Mouse (Mus musculus) liver, embryonic 15.5 days (tissue): ENCODE measurements around the gene Pdxdc1. TPM values are rescaled to one million over a fixed set of nuclear protein-coding genes. Genes with fewer than 3 reads are reported as not detected.
"Not testable (repeated sequence)": the region's sequence is repeated elsewhere in the genome, so short reads cannot be mapped to it uniquely, and the experiment has no call there.

ENCODE experiments used
- ATAC-seq: fragments of 200-750 bp; cut with Nextera tagmentation; 2 replicates; pipeline ENCODE4 v1.8.0; 2017; ENCODE audit warnings: moderate number of reproducible peaks, mild to moderate bottlenecking, moderate library complexity; ENCODE audit not compliant: insufficient read depth
- H3K27ac ChIP-seq: fragments of 300-500 bp; sonication (generic); replicated peaks from 2 replicates; pipeline ENCODE4 v1.5.1; 2015; ENCODE audit warnings: mild to moderate bottlenecking, inconsistent platforms
- H3K27me3 ChIP-seq: fragments of 300-500 bp; sonication (generic); 2 replicates; pipeline ENCODE4 v1.6.1; 2015; ENCODE audit warnings: mild to moderate bottlenecking, inconsistent platforms
- H3K36me3 ChIP-seq: fragments of 300-500 bp; sonication (generic); replicated peaks from 2 replicates; pipeline ENCODE4 v1.6.1; 2015; ENCODE audit warnings: moderate library complexity, mild to moderate bottlenecking, inconsistent platforms
- H3K4me1 ChIP-seq: fragments of 300-500 bp; sonication (generic); replicated peaks from 2 replicates; pipeline ENCODE4 v1.6.1; 2015; ENCODE audit warnings: inconsistent platforms
- H3K4me2 ChIP-seq: fragments of 300-500 bp; sonication (generic); 2 replicates; pipeline ENCODE4 v1.6.1; 2015; ENCODE audit warnings: moderate library complexity, mild to moderate bottlenecking, inconsistent platforms
- H3K4me3 ChIP-seq: fragments of 300-500 bp; sonication (generic); replicated peaks from 2 replicates; pipeline ENCODE4 v1.5.1; 2015; ENCODE audit warnings: mild to moderate bottlenecking, inconsistent platforms
- H3K9ac ChIP-seq: fragments of 300-500 bp; sonication (generic); 2 replicates; pipeline ENCODE4 v1.6.1; 2015; ENCODE audit warnings: moderate library complexity, mild to moderate bottlenecking, inconsistent platforms
- H3K9me3 ChIP-seq: fragments of 300-500 bp; sonication (generic); replicated peaks from 2 replicates; pipeline ENCODE4 v1.6.1; 2016; ENCODE audit warnings: inconsistent platforms
- WGBS: fragments of 180-500 bp; shearing (Covaris S2); methylation state at CpG from one replicate; pipeline ENCODE4 v1.1.7; 2015; ENCODE audit warnings: mixed read lengths; ENCODE audit not compliant: insufficient replicate concordance; 5-methylcytosine and 5-hydroxymethylcytosine counted together
- polyA plus RNA-seq: library from polyadenylated mRNA; unstranded; fragments of >200 nt; fragmentation: Nextera tagmentation; extraction: Ambion mirVana; gene quantifications from 2 replicates; pipeline ENCODE4 v1.2.1, GENCODE M21; 2015

Pdxdc1 gene
- polyA plus RNA-seq, 1 experiment from 2014 or later, result 23.8 TPM

GRCm38 (mm10) chr16:13883094-13883774, 19.7 kb downstream of the Pdxdc1 start:
- Histone ChIP-seq H3K27ac (no peak overlapping the region), H3K27me3 (no peaks in the 10 kb centered on the region)

GRCm38 (mm10) chr16:13875483-13875882, 27.4 kb downstream of the Pdxdc1 start:
- Histone ChIP-seq H3K4me1 (no peaks in the 10 kb centered on the region), H3K9ac (no peak overlapping the region), H3K27ac (no peak overlapping the region), H3K27me3 (no peaks in the 10 kb centered on the region), H3K9me3 (no peaks in the 10 kb centered on the region), H3K4me2 (no peak overlapping the region), H3K36me3 (peaks cover 47% of the 10 kb centered on the region), H3K4me3 (no peak overlapping the region)
- WGBS, result 83% methylated on average over 4 of the region's 4 CpGs
- ATAC-seq, result no peak

More at GRCm38 (mm10) chr16:13883094-13883774, 19.7 kb downstream of the Pdxdc1 start:
- Histone ChIP-seq H3K4me2 (no peak overlapping the region), H3K9ac (no peak overlapping the region), H3K4me3 (no peak overlapping the region), H3K36me3 (0 out of 2 replicates have a peak, but pooled peaks cover 10% of the 10 kb centered on the region), H3K9me3 (no peaks in the 10 kb centered on the region), H3K4me1 (no peaks in the 10 kb centered on the region)
- 52% methylated on average over 3 of the region's 3 CpGs for WGBS
- ATAC-seq, result no peak

DNA sequence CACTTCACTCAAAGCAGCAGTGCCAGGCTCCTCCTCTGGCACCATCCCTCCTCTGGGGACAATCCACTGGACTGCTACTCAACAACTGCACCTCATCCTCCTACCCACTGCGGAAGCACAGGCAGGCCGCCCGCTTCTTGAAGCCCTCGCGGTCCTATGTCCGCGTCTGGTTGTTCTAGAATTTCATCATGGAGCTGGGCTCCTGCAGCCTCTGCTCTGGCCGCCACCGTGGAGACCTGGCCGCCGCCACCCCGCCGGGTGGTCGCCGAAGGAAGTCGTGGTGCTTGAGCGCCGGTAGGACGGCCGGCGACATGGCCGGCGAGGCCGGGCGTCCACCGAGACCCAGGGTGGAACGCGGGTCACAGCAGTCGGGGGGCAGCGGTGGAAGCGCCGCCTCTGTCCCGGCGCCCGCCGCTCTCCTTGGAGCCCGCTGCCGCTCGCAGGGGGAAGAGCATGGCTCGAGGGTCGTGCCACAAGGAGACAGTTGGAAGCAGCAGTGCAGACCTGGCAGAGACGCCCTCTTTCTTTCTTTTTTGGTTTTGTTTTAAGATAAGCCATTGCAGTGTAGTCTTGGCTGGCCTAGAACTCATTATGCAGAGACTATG, 34.9 kb downstream of the Pdxdc1 start:
- H3K9ac ChIP-seq, result no peak overlapping the region
- H3K9me3 ChIP-seq, result no peaks in the 10 kb centered on the region
- H3K27ac ChIP-seq, result no peak overlapping the region
- H3K4me2 ChIP-seq, result peak overlapping the region; percentile 58
- 0 out of 2 replicates have a peak, but pooled peaks have one; percentile 12 for ATAC-seq
- H3K4me1 ChIP-seq, result peaks cover 6% of the 10 kb centered on the region; the same call in 1 of the 2 replicates
- no peak overlapping the region; the same call in 1 of the 2 replicates for H3K4me3 ChIP-seq
- peaks cover 33% of the 10 kb centered on the region for H3K36me3 ChIP-seq
- no peaks in the 10 kb centered on the region for H3K27me3 ChIP-seq
- WGBS, result 41% methylated on average over 42 of the region's 42 CpGs

- not testable (repeated sequence) for H3K27ac ChIP-seq, H3K27me3 ChIP-seq, H3K9me3 ChIP-seq, H3K4me3 ChIP-seq, ATAC-seq, H3K9ac ChIP-seq, H3K4me1 ChIP-seq
- 41% methylated on average over 5 of the region's 5 CpGs for WGBS
- Histone ChIP-seq H3K4me2 (peak overlapping the region; percentile 58; the same call in 1 of the 2 replicates), H3K36me3 (peaks cover 33% of the 10 kb centered on the region)
Measured at GRCm38 (mm10) chr16:13867406-13867805, 35.5 kb downstream of the Pdxdc1 start.

DNA sequence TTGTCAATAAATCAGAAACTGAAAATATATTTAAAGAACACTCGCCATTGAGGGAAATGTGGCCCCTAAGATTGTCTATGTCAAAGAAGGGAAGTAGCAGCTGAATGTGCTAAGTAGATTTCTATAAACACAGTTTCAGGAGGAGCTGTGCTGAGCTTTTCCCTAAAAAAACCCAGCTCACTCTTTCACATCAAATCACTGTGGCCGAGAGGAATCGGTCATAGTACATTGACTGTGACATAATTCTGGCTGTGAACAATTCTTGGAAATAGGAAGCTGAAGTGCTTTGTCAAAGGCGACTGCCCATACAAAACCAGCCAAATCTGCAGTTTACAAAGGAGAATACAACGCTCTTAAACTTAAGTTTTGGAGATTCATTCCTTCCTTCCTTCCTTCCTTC, 36.3 kb downstream of the Pdxdc1 start:
- no peak for ATAC-seq
- WGBS, result 49% methylated on average over 5 of the region's 5 CpGs
- H3K27ac ChIP-seq, result no peak overlapping the region

DNA sequence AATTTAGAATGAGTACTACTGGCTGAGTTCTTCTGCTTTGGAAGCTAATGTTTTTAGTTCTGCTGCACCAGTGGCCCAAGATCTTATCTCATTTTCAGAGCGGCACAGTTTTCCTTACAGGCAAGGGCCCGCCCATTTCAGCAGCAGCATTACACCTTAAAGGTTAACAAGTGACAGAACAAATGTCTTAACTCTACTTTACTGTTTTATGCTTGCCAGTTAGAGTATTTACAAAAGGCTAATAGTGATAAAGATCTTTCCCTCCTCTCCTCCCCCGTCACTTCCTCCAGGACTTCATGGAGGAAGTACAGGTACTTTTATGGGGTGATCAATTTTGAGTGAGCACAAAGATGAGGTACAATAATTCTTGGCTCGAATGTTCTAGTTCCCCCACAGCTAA, 36.9 kb downstream of the Pdxdc1 start:
- Histone ChIP-seq H3K36me3 (peaks cover 24% of the 10 kb centered on the region), H3K9ac (no peak overlapping the region), H3K27me3 (no peaks in the 10 kb centered on the region), H3K4me1 (peaks cover 6% of the 10 kb centered on the region; the same call in 1 of the 2 replicates), H3K9me3 (no peaks in the 10 kb centered on the region), H3K27ac (no peak overlapping the region), H3K4me3 (no peak overlapping the region), H3K4me2 (no peak overlapping the region)
- 37% methylated on average over 4 of the region's 4 CpGs for WGBS
- no peak for ATAC-seq

More for the DNA sequence above, 36.3 kb downstream of the Pdxdc1 start:
- H3K9me3 ChIP-seq, result no peaks in the 10 kb centered on the region
- no peak overlapping the region for H3K4me3 ChIP-seq
- no peak overlapping the region for H3K4me2 ChIP-seq
- no peak overlapping the region for H3K9ac ChIP-seq
- H3K36me3 ChIP-seq, result peaks cover 26% of the 10 kb centered on the region
- H3K27me3 ChIP-seq, result no peaks in the 10 kb centered on the region
- H3K4me1 ChIP-seq, result peaks cover 6% of the 10 kb centered on the region; the same call in 1 of the 2 replicates

GRCm38 (mm10) chr16:13853886-13854285, 49.0 kb downstream of the Pdxdc1 start:
- Histone ChIP-seq H3K4me2 (no peak overlapping the region), H3K4me3 (no peak overlapping the region), H3K4me1 (no peaks in the 10 kb centered on the region), H3K27ac (no peak overlapping the region), H3K9ac (no peak overlapping the region), H3K27me3 (no peaks in the 10 kb centered on the region), H3K36me3 (peaks cover 37% of the 10 kb centered on the region), H3K9me3 (no peaks in the 10 kb centered on the region)
- no peak for ATAC-seq
- WGBS, result 82% methylated on average over 4 of the region's 4 CpGs

GRCm38 (mm10) chr16:13851446-13851845, 51.5 kb downstream of the Pdxdc1 start:
- no peak for ATAC-seq
- H3K36me3 ChIP-seq, result peaks cover 32% of the 10 kb centered on the region
- no peak overlapping the region for H3K27ac ChIP-seq
- no peaks in the 10 kb centered on the region for H3K9me3 ChIP-seq
- no peaks in the 10 kb centered on the region for H3K4me1 ChIP-seq
- H3K9ac ChIP-seq, result no peak overlapping the region
- WGBS, result 82% methylated on average over 4 of the region's 4 CpGs
- H3K4me3 ChIP-seq, result no peak overlapping the region
- no peaks in the 10 kb centered on the region for H3K27me3 ChIP-seq
- no peak overlapping the region for H3K4me2 ChIP-seq

GRCm38 (mm10) chr16:13848310-13848709, 54.6 kb downstream of the Pdxdc1 start:
- H3K9me3 ChIP-seq, result no peaks in the 10 kb centered on the region
- H3K4me2 ChIP-seq, result no peak overlapping the region
- no peaks in the 10 kb centered on the region for H3K27me3 ChIP-seq
- no peaks in the 10 kb centered on the region for H3K4me1 ChIP-seq
- no peak for ATAC-seq
- H3K27ac ChIP-seq, result no peak overlapping the region
- H3K9ac ChIP-seq, result no peak overlapping the region
- H3K4me3 ChIP-seq, result no peak overlapping the region
- peaks cover 34% of the 10 kb centered on the region for H3K36me3 ChIP-seq
- 15% methylated on average over 2 of the region's 2 CpGs for WGBS

DNA sequence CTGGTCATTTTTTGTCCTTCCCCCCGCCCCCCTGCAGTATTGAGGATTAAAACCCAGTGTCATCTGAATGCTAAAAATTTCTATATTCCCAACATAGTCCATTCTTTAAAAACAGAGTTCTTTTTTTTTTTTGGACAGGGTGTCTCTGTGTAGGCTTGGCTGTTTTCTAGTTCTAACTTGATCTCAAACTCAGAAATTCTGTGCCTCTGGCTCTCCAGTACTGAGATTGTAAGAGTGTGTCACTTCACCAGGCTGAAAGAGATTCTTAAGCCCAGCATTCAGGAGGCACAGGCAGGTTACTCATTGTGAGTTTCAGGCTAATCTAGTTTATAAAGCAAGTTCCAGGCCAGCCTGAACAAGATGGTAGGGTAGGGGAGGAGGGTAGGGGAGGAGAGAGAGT, 56.3 kb downstream of the Pdxdc1 start:
- H3K27me3 ChIP-seq, result no peaks in the 10 kb centered on the region
- H3K9me3 ChIP-seq, result no peaks in the 10 kb centered on the region
- 66% methylated on average over 1 of the region's 1 CpGs for WGBS
- H3K4me2 ChIP-seq, result no peak overlapping the region
- H3K4me1 ChIP-seq, result no peaks in the 10 kb centered on the region
- no peak overlapping the region for H3K9ac ChIP-seq
- H3K27ac ChIP-seq, result no peak overlapping the region
- no peak for ATAC-seq
- no peak overlapping the region for H3K4me3 ChIP-seq
- peaks cover 37% of the 10 kb centered on the region for H3K36me3 ChIP-seq

DNA sequence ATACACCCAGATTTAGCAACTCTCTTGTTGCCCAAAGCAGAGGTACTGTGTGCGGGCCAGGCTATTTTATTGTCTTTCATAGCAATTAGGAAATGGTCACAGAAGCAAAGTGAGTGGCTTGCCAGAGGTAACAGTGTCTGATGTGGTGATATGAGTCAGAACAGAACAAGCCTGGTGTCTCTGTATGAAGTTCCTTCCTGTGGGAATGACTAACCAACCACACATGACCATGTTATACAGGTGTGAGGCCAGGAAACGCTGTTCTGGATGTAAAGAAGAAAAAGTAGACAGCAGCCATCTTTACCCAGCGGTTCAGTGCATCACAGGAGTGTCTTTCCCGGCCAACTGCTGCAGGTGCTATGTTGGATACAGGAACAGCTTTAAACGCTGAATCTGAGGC, 57.9 kb downstream of the Pdxdc1 start:
- Histone ChIP-seq H3K36me3 (peaks cover 47% of the 10 kb centered on the region), H3K4me3 (no peak overlapping the region), H3K27ac (no peak overlapping the region), H3K4me1 (no peaks in the 10 kb centered on the region), H3K27me3 (no peaks in the 10 kb centered on the region), H3K9me3 (no peaks in the 10 kb centered on the region), H3K4me2 (no peak overlapping the region), H3K9ac (no peak overlapping the region)
- WGBS, result 82% methylated on average over 5 of the region's 5 CpGs
- no peak for ATAC-seq
